Mouse (Mus musculus) intestine, postnatal 0 days (tissue): ENCODE measurements at regions not wholly inside any gene's neighbourhood (a gene's known extent, or its start where the extent isn't known, plus 50 kb on each side); places are given as distances from the start of the nearest gene placed in this dataset.

ENCODE experiments used
- ATAC-seq: fragments of 200-750 bp; cut with Nextera tagmentation; 2 replicates; pipeline ENCODE4 v1.8.0; 2017; ENCODE audit warnings: mild to moderate bottlenecking, moderate TSS enrichment, moderate library complexity
- H3K27ac ChIP-seq: fragments of 300-500 bp; sonication (generic); 2 replicates; pipeline ENCODE4 v1.5.1; 2014; ENCODE audit warnings: mild to moderate bottlenecking, low read depth, low read length, moderate library complexity
- H3K27me3 ChIP-seq: fragments of 300-500 bp; sonication (generic); replicated peaks from 2 replicates; pipeline ENCODE4 v1.6.1; 2014; ENCODE audit warnings: low read length, mixed read lengths; ENCODE audit not compliant: control insufficient read depth, insufficient read depth
- H3K36me3 ChIP-seq: fragments of 300-500 bp; sonication (generic); 2 replicates; pipeline ENCODE4 v1.6.1; 2014; ENCODE audit warnings: mild to moderate bottlenecking, moderate library complexity; ENCODE audit not compliant: control insufficient read depth, insufficient read depth
- H3K4me1 ChIP-seq: fragments of 300-500 bp; sonication (generic); replicated peaks from 2 replicates; pipeline ENCODE4 v1.6.1; 2014; ENCODE audit warnings: antibody characterized with exemption, low read length, mixed read lengths; ENCODE audit not compliant: control insufficient read depth, insufficient read depth
- H3K4me2 ChIP-seq: fragments of 300-500 bp; sonication (generic); replicated peaks from 2 replicates; pipeline ENCODE4 v1.6.1; 2014; ENCODE audit warnings: low read depth, mild to moderate bottlenecking, moderate library complexity
- H3K4me3 ChIP-seq: fragments of 300-500 bp; sonication (generic); 2 replicates; pipeline ENCODE4 v1.5.1; 2014; ENCODE audit warnings: low read depth, low read length
- H3K9ac ChIP-seq: fragments of 300-500 bp; sonication (generic); 2 replicates; pipeline ENCODE4 v1.6.1; 2014; ENCODE audit warnings: mild to moderate bottlenecking, low read depth, low read length
- H3K9me3 ChIP-seq: fragments of 300-500 bp; sonication (generic); 2 replicates; pipeline ENCODE4 v1.6.1; 2016; ENCODE audit warnings: mixed run types; ENCODE audit not compliant: control insufficient read depth
- CTCF ChIP-seq: sonication (generic); IDR thresholded peaks from 2 replicates; pipeline ENCODE4 v1.5.1; 2016; ENCODE audit warnings: low read depth, mild to moderate bottlenecking, control low read depth, antibody characterized with exemption, moderate library complexity
- WGBS: fragments of 180-500 bp; shearing (Covaris S2); extraction: QIAGEN DNeasy Blood & Tissue Kit; methylation state at CpG from one replicate; pipeline ENCODE4 v1.1.7; 2014; 5-methylcytosine and 5-hydroxymethylcytosine counted together

DNA sequence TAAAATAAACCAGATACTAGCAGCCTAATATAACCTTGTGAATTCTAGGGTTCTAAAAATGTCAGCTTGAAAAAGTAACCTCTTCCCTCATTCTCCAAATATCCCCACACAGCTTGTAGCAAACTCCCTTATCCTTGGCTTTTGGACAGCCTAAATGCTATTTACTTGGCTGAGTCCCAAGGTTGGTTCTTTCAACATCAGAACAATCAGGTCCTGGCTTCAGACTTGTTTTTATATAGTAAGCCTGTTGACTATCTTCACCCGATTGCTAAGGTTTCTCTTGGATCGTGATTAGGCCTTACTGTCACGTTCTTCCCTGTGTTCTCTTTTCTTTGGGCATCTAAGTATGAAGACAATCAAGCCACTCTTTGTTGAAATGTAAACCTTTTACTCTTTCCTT, 174.1 kb upstream of the Avpr1a start:
- no peak for ATAC-seq
- no peaks in the 10 kb centered on the region for H3K27me3 ChIP-seq
- H3K9ac ChIP-seq, result no peak overlapping the region
- no peaks in the 10 kb centered on the region for H3K36me3 ChIP-seq
- no peaks in the 10 kb centered on the region for H3K4me1 ChIP-seq
- 52% methylated on average over 3 of the region's 3 CpGs for WGBS
- TF ChIP-seq CTCF, result no peak
- no peak overlapping the region for H3K4me2 ChIP-seq
- H3K9me3 ChIP-seq, result no peaks in the 10 kb centered on the region
- H3K27ac ChIP-seq, result no peak overlapping the region
- no peak overlapping the region for H3K4me3 ChIP-seq

DNA sequence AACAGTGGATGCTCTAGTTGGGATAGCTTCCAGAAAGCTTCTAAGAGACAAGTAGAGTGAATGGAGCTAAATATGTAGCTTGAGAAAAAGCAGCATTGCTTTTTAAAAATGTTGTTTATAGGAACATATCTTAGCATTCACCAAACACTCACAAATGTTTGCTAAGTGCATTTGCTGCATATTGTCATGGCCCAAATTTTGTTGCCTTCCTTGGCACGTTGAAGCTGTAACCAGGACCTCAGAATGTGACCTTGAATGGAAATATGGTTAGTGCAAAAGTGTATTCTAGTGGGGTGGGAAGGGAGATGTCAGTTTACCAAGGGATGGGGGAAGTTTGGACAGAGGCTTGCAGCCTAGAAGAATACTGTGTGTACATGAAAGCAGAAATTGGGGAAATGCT, 166.9 kb upstream of the Rxylt1 start:
- ATAC-seq, result no peak
- H3K4me2 ChIP-seq, result no peak overlapping the region
- H3K4me1 ChIP-seq, result no peaks in the 10 kb centered on the region
- H3K27me3 ChIP-seq, result no peaks in the 10 kb centered on the region
- no peaks in the 10 kb centered on the region for H3K36me3 ChIP-seq
- no peak overlapping the region for H3K4me3 ChIP-seq
- no peak overlapping the region for H3K27ac ChIP-seq
- no peak for TF ChIP-seq CTCF
- no peak overlapping the region for H3K9ac ChIP-seq
- H3K9me3 ChIP-seq, result no peaks in the 10 kb centered on the region
- WGBS, result 33% methylated on average over 1 of the region's 1 CpGs

DNA sequence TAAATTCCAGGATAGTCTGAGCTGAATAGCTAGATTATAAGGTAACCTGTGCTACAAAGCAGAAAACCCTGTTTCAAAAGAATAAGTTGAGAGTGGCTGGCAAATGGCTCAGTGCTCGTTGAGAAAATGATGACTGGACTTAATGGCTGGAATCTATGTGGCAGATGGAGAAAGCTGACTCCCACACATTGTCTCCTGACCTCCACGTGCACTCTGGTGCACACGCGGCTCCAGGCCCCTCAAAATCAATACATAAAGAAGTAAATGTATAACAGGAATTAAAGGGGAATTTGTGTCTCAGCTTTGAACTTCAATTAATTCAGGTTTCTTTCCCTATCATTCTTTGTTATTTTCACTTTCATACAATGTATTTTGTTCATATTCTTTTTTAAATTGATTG, 162.2 kb upstream of the Rxylt1 start:
- no peak for TF ChIP-seq CTCF
- Histone ChIP-seq H3K4me2 (no peak overlapping the region), H3K27me3 (no peaks in the 10 kb centered on the region), H3K4me3 (no peak overlapping the region), H3K36me3 (no peaks in the 10 kb centered on the region), H3K9me3 (no peaks in the 10 kb centered on the region), H3K9ac (no peak overlapping the region), H3K4me1 (no peaks in the 10 kb centered on the region), H3K27ac (no peak overlapping the region)
- 24% methylated on average over 4 of the region's 4 CpGs for WGBS
- no peak for ATAC-seq

DNA sequence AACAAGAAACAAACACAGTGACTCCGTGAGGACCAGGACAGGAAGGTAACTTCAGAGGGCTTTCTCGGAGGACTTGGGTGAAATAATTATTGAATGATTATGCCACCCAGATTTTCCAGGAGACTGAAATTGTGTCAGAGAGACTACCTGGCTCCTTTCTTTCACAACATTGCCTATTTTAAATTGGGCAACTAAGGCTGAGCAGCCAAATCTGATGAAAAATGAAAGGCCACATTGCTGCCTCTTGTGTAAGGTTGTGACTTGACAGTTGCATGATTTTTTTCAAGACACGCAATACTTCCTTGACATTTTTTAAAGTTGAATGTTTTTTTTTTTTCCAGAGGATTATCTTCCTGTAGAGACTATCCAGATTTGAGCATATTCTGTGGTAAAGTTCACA, 161.5 kb upstream of the Rxylt1 start:
- H3K9me3 ChIP-seq, result no peaks in the 10 kb centered on the region
- no peak overlapping the region for H3K27ac ChIP-seq
- no peak for TF ChIP-seq CTCF
- 83% methylated on average over 3 of the region's 3 CpGs for WGBS
- H3K9ac ChIP-seq, result no peak overlapping the region
- no peak overlapping the region for H3K4me2 ChIP-seq
- no peaks in the 10 kb centered on the region for H3K36me3 ChIP-seq
- no peak overlapping the region for H3K4me3 ChIP-seq
- H3K4me1 ChIP-seq, result no peaks in the 10 kb centered on the region
- no peak for ATAC-seq
- no peaks in the 10 kb centered on the region for H3K27me3 ChIP-seq

DNA sequence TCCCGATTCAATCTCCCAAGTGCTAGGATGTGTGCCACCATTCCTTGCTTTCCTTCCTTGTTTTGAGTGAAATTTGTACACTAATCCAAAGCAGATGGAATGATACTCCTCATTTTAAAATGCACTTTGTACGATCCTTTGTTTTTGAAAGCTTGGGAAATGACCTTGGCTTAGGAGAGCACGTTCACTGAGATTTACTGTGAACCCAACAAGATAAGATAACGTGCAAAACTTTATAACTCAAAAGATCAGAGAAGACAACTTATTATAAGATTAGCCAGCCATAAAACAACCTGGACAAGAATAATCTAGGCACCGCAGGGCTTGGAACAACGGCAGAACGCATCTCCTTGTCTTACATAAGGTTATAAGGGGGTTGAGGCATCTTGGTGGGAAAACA, 134.6 kb upstream of the Rxylt1 start:
- Histone ChIP-seq H3K9me3 (no peaks in the 10 kb centered on the region), H3K4me3 (no peak overlapping the region), H3K4me2 (no peak overlapping the region), H3K27me3 (no peaks in the 10 kb centered on the region), H3K9ac (no peak overlapping the region), H3K27ac (no peak overlapping the region), H3K36me3 (no peaks in the 10 kb centered on the region), H3K4me1 (0 out of 2 replicates have a peak, but pooled peaks cover 6% of the 10 kb centered on the region)
- WGBS, result 49% methylated on average over 7 of the region's 7 CpGs
- ATAC-seq, result no peak
- TF ChIP-seq CTCF, result no peak

DNA sequence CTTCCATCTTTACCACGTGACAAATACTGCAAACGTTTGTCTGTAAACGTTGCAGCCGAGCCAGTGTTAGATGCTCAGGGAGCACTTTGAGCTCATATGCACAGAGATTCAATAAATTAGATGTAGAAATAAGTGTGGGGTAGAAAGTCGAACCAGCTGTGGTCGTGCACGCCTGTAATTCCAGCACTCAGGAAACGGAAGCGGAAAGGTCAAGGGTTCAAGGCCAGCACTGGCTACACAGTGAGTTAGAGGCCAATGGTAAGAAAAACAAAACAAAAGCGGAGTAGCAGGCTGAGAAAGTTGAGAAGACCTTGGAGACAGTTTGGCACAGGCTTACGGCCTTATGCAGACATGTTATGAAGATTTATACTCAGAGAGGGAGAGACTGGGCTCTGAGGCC, 133.6 kb upstream of the Rxylt1 start:
- no peak overlapping the region for H3K27ac ChIP-seq
- WGBS, result 40% methylated on average over 11 of the region's 11 CpGs
- no peak for ATAC-seq
- no peak overlapping the region for H3K9ac ChIP-seq
- no peaks in the 10 kb centered on the region for H3K9me3 ChIP-seq
- 0 out of 2 replicates have a peak, but pooled peaks cover 6% of the 10 kb centered on the region for H3K4me1 ChIP-seq
- H3K4me3 ChIP-seq, result no peak overlapping the region
- H3K36me3 ChIP-seq, result no peaks in the 10 kb centered on the region
- H3K27me3 ChIP-seq, result no peaks in the 10 kb centered on the region
- no peak overlapping the region for H3K4me2 ChIP-seq
- no peak for TF ChIP-seq CTCF

DNA sequence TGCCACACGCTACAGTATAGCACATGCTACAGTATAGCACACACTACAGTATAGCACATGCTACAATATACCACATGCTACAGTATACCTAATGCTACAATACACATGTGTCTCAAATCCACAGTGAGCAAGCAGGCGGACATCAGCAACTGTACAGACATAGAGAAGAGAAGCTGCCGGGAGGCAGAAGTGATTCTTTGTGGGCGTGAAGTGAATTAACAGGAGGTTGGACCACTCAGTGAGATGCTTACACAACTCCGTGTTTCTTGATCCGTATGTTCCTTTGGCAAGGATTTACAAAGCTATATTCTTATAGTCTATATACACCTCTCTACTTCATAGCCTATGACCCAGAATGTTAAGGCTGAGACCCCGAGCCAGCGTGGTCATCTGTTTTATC, 128.5 kb upstream of the Rxylt1 start:
- H3K9me3 ChIP-seq, result no peaks in the 10 kb centered on the region
- no peak overlapping the region for H3K4me3 ChIP-seq
- no peaks in the 10 kb centered on the region for H3K27me3 ChIP-seq
- no peak for TF ChIP-seq CTCF
- H3K9ac ChIP-seq, result no peak overlapping the region
- H3K4me2 ChIP-seq, result no peak overlapping the region
- H3K27ac ChIP-seq, result no peak overlapping the region
- no peaks in the 10 kb centered on the region for H3K36me3 ChIP-seq
- 89% methylated on average over 8 of the region's 8 CpGs for WGBS
- ATAC-seq, result no peak
- no peaks in the 10 kb centered on the region for H3K4me1 ChIP-seq
